Mouse (Mus musculus) heart, postnatal 25 days (tissue): ENCODE results near the gene Flnb. TPM values are rescaled to one million over a fixed set of nuclear protein-coding genes. Genes with fewer than 3 reads are reported as not detected.

Source experiments
- DNase-seq: peaks from one replicate; pipeline ENCODE4 v3.0.0; 2022; ENCODE audit warnings: low spot score
- intact Hi-C: fragments of 180-260 bp; cut with DNase I; formaldehyde crosslinking; loops from one replicate; pipeline ENCODE4 v1.15.1; 2025
- total RNA-seq, 2 experiments: library from RNA; stranded (reverse); gene quantifications; 2 replicates each; pipeline ENCODE4 v1.2.3; 2021

Flnb gene
- total RNA-seq: 10 to 100 TPM; 21.9 to 27.7 TPM

DNA sequence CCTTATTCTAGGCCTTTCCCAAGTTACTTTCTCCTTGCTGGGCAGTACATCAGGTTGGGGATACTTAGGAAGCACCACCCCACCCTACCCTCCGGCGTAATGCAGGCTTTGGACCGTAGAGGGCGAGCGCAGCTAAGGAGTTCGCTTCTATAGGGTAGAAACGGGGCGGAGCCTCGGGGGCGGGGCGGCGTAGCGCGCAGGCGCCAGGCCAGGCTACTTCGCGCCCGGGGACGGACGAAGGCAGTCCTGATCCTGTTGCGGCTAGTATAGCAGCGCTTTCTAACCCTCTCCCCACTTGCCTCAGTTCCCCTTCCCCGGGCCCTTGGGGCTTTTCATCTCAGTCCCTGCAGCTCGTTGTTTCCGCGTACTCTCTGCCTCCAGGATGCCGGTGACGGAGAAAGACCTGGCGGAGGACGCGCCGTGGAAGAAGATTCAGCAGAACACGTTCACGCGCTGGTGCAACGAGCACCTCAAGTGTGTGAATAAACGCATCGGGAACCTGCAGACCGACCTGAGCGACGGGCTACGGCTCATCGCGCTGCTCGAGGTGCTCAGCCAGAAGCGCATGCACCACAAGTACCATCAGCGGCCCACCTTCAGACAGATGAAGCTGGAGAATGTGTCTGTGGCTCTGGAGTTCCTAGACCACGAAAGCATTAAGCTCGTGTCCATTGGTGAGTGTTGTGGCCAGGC, at the start of gene Flnb:
TSS of gene Flnb (plus strand) at position 188 of the 693 bp plus-strand sequence.
- DNase-seq: peak; percentile 87
- intact Hi-C loops: loop anchor here (1.0 to 10.0 kb wide), 7 partner anchors 34 to 224 kb away; no protein-coding TSS in a partner anchor

DNA sequence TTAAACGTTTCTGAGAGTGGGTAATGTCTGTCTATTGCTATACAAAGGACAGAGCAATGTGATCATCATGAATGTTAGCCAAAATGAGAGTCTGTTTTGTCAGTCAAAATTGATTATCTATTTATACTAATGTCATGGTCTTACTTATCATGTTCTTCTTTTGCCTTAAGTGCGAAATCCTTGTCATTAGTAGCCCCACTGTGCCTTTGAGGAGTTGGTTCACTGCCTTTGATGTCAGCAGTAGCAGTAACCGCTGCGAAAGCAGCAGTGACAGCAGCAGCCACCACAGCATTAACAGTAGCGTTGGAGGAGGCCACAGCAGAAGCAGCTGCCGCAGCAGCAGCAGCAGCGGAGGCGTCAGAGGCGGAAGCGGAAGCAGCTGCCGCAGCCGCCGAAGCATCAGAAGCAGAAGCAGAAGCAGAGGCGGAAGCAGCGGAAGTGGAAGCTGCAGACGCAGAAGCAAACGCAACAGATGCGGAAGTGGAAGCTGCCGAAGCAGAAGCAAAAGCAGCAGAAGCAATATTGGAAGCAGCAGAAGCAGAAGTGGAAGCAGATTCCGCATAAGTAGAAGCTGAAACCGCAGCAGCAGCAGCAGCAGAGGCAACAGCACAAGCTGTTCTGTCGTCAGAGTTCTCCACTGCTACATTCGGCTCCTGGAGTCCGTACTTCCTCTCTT, 43.9 kb upstream of the Flnb start:
- intact Hi-C loops: no loop called here
- peak; percentile 31 for DNase-seq

GRCm38 (mm10) chr14:7786073-7786472, 31.7 kb upstream of the Flnb start:
- DNase-seq: no peak
- intact Hi-C loops: no loop called here

GRCm38 (mm10) chr14:7789266-7790030, 28.3 kb upstream of the Flnb start:
- intact Hi-C loops: no loop called here
- DNase-seq: no peak

DNA sequence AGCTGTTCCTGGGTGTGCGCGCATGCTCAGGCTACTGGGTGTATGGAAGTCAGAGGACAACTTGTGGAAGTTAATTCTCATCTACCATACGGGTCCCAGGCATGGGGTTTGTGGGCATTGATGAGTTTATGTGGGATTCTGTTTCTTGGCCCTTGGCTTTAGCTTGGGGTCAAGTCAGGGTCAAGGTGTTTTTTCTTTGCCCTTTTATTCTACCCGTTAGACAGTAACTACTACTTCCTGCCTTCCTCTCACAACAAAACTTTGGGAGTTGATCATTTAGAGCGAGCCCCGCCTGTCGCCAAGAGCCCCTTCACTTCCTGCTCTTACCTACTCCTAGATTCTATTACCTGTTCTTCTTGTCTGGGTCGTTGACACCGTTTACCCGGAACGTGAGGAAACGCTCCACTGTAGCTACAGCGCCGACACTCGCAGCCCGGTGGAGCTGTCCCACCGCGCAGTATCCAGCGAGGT, 26.7 kb upstream of the Flnb start:
- intact Hi-C loops: no loop called here

GRCm38 (mm10) chr14:7791532-7792159, 26.1 kb upstream of the Flnb start, which contains the start of gene Gm26661:
Gm26661 (plus strand) TSS chr14:7791587.
- intact Hi-C loops: loop anchor here (1.0 kb wide), 1 partner anchor 10 kb away; no protein-coding TSS in a partner anchor
- peak; percentile 12 for DNase-seq

More for the DNA sequence above, 26.7 kb upstream of the Flnb start:
- no peak for DNase-seq

DNA sequence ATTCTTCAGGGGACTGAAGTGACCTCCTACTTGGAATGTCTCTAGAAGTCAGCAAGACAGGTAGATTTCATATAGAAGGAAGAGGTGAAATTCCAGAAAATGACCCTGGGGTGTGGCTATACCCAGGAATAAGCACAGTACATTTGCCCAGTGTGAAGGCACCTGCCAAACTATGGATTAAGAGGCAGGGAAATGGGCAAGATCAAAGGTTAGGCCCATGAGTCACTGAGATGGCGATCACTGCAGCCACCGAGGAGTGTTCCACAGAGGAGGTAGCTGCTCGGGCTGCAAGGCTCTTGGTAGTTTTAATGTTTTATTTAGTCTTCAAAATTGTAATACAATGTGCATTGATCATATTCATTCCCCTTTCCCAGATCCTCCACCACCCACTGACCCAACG, 21.8 kb upstream of the Flnb start:
- intact Hi-C loops: no loop called here
- DNase-seq: no peak

- no peak for DNase-seq
- intact Hi-C loops: loop anchor here (1.0 to 5.0 kb wide), 2 partner anchors 8 to 33 kb away; no protein-coding TSS in a partner anchor
These were observed 17.1 kb upstream of the Flnb start for GRCm38 (mm10) chr14:7800611-7801010.

GRCm38 (mm10) chr14:7801831-7802230, 15.9 kb upstream of the Flnb start:
- intact Hi-C loops: loop anchor here (1.0 to 5.0 kb wide), 2 partner anchors 10 to 35 kb away; no protein-coding TSS in a partner anchor
- no peak for DNase-seq

GRCm38 (mm10) chr14:7803874-7804557, 13.7 kb upstream of the Flnb start:
- DNase-seq: no peak
- intact Hi-C loops: loop anchor here (5.0 kb wide), 1 partner anchor 37 kb away; no protein-coding TSS in a partner anchor

- intact Hi-C loops: loop anchor here (5.0 kb wide), 1 partner anchor 37 kb away; no protein-coding TSS in a partner anchor
These were observed 13.2 kb upstream of the Flnb start for GRCm38 (mm10) chr14:7804558-7804905.

DNA sequence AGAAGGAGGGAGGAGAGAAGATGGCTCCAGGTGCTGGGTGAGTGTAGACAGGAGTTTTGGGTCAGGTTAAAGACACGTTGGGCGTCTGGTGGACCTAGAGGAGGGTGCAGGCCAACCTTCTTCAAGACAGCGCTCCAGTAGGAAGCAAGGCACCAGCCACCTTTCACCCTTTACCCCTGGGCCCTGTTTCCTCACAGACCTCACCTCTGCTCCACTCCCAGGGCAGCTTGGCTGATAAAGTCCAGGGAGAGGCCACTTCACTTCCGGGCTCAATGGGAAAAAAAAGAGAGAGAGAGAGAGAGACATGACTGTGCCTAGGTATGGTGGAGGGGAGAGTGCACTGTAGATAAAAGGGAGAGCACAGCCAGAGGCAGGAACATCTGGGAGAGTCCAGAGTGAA, 10.0 kb upstream of the Flnb start:
- intact Hi-C loops: no loop called here
- no peak for DNase-seq

More at GRCm38 (mm10) chr14:7804558-7804905, 13.2 kb upstream of the Flnb start:
- no peak for DNase-seq

GRCm38 (mm10) chr14:7808501-7808981, 9.2 kb upstream of the Flnb start:
- intact Hi-C loops: no loop called here

GRCm38 (mm10) chr14:7809043-7809955, 8.5 kb upstream of the Flnb start:
- DNase-seq: no peak
- intact Hi-C loops: no loop called here

More at GRCm38 (mm10) chr14:7808501-7808981, 9.2 kb upstream of the Flnb start:
- no peak for DNase-seq

DNA sequence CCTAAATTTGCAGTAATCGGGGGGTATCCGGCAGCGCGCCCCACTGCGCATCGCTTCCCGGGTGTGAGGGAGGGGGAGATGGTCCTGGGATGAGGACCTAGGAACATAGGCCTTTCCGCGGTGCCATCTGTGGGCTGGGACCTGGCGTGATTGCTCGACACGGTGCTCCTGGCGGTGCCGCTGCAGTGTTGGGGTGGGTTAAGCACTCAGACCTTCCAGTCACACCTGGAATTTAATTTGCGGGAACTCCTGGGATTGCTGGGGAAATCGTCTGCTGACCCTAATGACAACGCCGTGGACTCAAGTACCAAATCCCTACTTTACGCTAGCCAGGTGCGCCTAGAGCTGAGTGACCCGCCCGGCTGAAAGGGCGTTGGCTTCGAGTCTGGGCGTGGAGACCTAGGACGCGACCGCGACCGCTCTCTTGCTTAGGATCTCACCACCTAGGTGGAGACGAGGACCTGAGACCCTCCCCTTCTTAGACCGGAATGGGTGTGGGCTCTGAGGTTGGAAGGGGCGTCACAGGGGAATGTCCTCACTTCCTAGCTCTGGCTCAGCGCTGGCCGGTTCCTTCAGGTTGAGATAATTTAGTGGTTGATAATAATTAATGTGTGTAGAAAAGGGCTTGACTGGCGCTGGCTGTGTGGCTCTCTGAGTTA, 835 bp downstream of the Flnb start:
- DNase-seq: no peak
- intact Hi-C loops: loop anchor here (5.0 to 10.0 kb wide), 5 partner anchors 34 to 224 kb away; no protein-coding TSS in a partner anchor

- intact Hi-C loops: loop anchor here (5.0 to 10.0 kb wide), 5 partner anchors 33 to 223 kb away; no protein-coding TSS in a partner anchor
- DNase-seq: no peak
These were observed 1.7 kb downstream of the Flnb start for GRCm38 (mm10) chr14:7819446-7819845.

DNA sequence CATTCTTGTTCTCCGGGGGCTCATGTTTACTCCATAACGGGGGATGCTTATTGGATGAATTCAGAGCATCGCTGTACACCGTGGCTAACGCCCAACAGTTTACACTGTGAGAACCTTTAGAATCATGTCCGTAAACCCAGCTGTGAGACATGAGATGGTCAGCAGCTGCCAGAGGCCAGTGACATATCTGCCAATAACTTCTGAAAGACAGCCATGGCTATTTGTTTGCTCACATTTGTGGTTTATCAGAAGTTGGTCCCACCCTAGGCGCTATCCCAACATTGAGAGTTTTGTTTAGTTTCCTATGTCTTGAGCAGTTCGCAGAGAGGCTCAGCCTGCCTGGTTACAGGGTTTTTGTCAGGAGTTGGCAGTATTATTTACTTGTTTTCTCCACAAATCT, 3.6 kb downstream of the Flnb start:
- intact Hi-C loops: no loop called here
- DNase-seq: no peak
